ENCODE assay signal across 8 mouse cellular contexts in genomic region chr10:34418204-34418756, GRCm38 (mm10). TPM values are rescaled to one million over a fixed set of nuclear protein-coding genes. Genes with fewer than 3 reads are reported as not detected.
A peak's percentile ranks its signal among the peaks of the same experiment; 100 is the strongest.
DNase-seq lines count a peak whose midpoint lies in the region; ATAC-seq and TF ChIP-seq lines count a peak whose summit lies in the region.

Nt5dc1 (minus strand) TSS chr10:34418552.

- ATAC-seq in forebrain, embryonic 15.5 days (replicated peaks), result peak; percentile 98
- ATAC-seq in neutrophil, adult 5-6 weeks (ENCODE audit: extremely low read depth, insufficient number of reproducible peaks, low FRiP score, poor library complexity, severe bottlenecking), result peak; percentile 91

- H3K4me3 ChIP-seq in ES-E14 (ENCODE audit: insufficient read depth in 1 of 2, low read depth in 1 of 2, low read length in 2 of 2, poor library complexity in 1 of 2, severe bottlenecking in 1 of 2), result peak within 1 kb of the TSS; percentile 85 to 98
- H3K4me3 ChIP-seq in forebrain, embryonic 15.5 days, result peak within 1 kb of the TSS; percentile 67
- peak within 1 kb of the TSS; percentile 68 for H3K4me3 ChIP-seq in lung, adult 2 months (replicated peaks; ENCODE audit: extremely low read depth, low read depth, low read length)

- H3K36me3 ChIP-seq in ES-E14 (ENCODE audit: control insufficient read depth, insufficient read depth, low read length, poor library complexity, severe bottlenecking), result no peaks in the 10 kb centered on the region
- no peaks in the 10 kb centered on the region for H3K36me3 ChIP-seq in forebrain, embryonic 15.5 days

- WGBS in forebrain, embryonic 15.5 days, result under 1% methylated on average over 49 of the region's 49 CpGs
- under 1% methylated on average over 49 of the region's 49 CpGs for WGBS in lung, adult 2 months

- peak within 1 kb of the TSS; percentile 72; the same call in 1 of the 2 replicates for H3K27ac ChIP-seq in ES-E14 (ENCODE audit: insufficient read depth, low read depth, low read length, poor library complexity, severe bottlenecking)
- 0 out of 2 replicates have a peak within 1 kb of the TSS, but pooled peaks have one; percentile 35 for H3K27ac ChIP-seq in forebrain, embryonic 15.5 days (replicated peaks)

- peak within 1 kb of the TSS; percentile 97 for H3K9ac ChIP-seq in ES-E14 (ENCODE audit: insufficient read depth, low read depth, low read length, poor library complexity, severe bottlenecking)
- peak within 1 kb of the TSS; percentile 69 for H3K9ac ChIP-seq in forebrain, embryonic 15.5 days (replicated peaks)

- peak within 1 kb of the TSS; percentile 68 for H3K4me2 ChIP-seq in forebrain, embryonic 15.5 days (replicated peaks)

- peaks cover 5 to 6% of the 10 kb centered on the region in 2 experiments; a peak in 2 of 4 replicates for H3K4me1 ChIP-seq in ES-E14 (ENCODE audit: control insufficient read depth in 2 of 2, insufficient read depth in 2 of 2, low read length in 2 of 2, poor library complexity in 1 of 2)
- H3K4me1 ChIP-seq in forebrain, embryonic 15.5 days, result peaks cover 2% of the 10 kb centered on the region; the same call in 1 of the 2 replicates
- peaks cover 5% of the 10 kb centered on the region for H3K4me1 ChIP-seq in lung, adult 2 months (ENCODE audit: control insufficient read depth, insufficient read depth, low read length)

- peak; percentile 83; the same call in 1 of the 2 replicates for TF ChIP-seq POLR2A in lung, adult 2 months (IDR thresholded peaks at IDR 0.05; ENCODE audit: borderline replicate concordance, extremely low read depth, low read depth, low read length)

- no peaks in the 10 kb centered on the region for H3K9me3 ChIP-seq in ES-E14 (ENCODE audit: control insufficient read depth, insufficient read depth, low read depth, low read length)
- H3K9me3 ChIP-seq in forebrain, embryonic 15.5 days, result no peaks in the 10 kb centered on the region

- TF ChIP-seq CTCF in lung, adult 2 months (IDR thresholded peaks at IDR 0.05; ENCODE audit: insufficient read depth, low read length), result no peak

- no peaks in the 10 kb centered on the region for H3K27me3 ChIP-seq in forebrain, embryonic 15.5 days

- intact Hi-C loops in heart, postnatal 25 days (cut with DNase I), result loop anchor here (10.0 kb wide), 1 partner anchor 403 kb away; the partner anchor contains the start of gene Rwdd1

- in situ Hi-C loops in ES-E14 (cut with MboI; ENCODE audit: low sequenced_read_pairs in 2 of 2, unreplicated experiment in 2 of 2), result no loop called here

- peak; percentile 91 for DNase-seq in ES-E14 (ENCODE audit: low read depth, low spot score)
- DNase-seq in cerebellum, adult 11-12 months, result peak; percentile 88
- peak; percentile 84 for DNase-seq in heart, postnatal 25 days (ENCODE audit: low spot score)
- peak; percentile 84 to 92 for DNase-seq in layer of hippocampus, adult 18-20 months (ENCODE audit: low spot score in 2 of 2)
- DNase-seq in lung, adult 2 months, result peak; percentile 91
- peak; percentile 89 for DNase-seq in thymus, adult 18-20 months

TF ChIP-seq in ES-E14, 5 proteins besides CTCF, POLR2A, EP300 and RAD21:
- TF ChIP-seq ZC3H11A (IDR thresholded peaks at IDR 0.05; ENCODE audit: borderline replicate concordance, low read depth, low read length) (no peak), CHD2 (IDR thresholded peaks at IDR 0.05; ENCODE audit: low read depth, low read length) (no peak), ZNF384 (IDR thresholded peaks at IDR 0.05; ENCODE audit: low read depth, low read length) (no peak), MAFK (IDR thresholded peaks at IDR 0.05; ENCODE audit: insufficient read depth, low read depth, low read length) (no peak), HCFC1 (IDR thresholded peaks at IDR 0.05; ENCODE audit: borderline replicate concordance, insufficient read depth, low read length) (no peak)

RNA-seq across cellular contexts. Expression of gene Nt5dc1, which starts in this region (rescaled TPM):
- 7.6 and 8.3 TPM in 2 replicates for total RNA-seq in ES-E14 (2012; rRNA removed)
- 1.7 and 2.4 TPM in 2 replicates for polyA plus RNA-seq in forebrain, embryonic 15.5 days (2015; fragmentation: Nextera tagmentation; extraction: Ambion mirVana)
- total RNA-seq in heart, postnatal 25 days (2021), result 10 to 100 TPM; 10.7 to 11.2 TPM
- total RNA-seq in layer of hippocampus, adult 18-20 months (2021), result 1 to 10 TPM; 2.8 to 3.7 TPM
- 6.5 and 6.6 TPM in 2 replicates for polyA plus RNA-seq in lung, adult 2 months (2012; rRNA removed)
- total RNA-seq in neutrophil, adult 5-6 weeks (2017), result 30.7 and 37.7 TPM in 2 replicates

Comparison
In these comparisons a context has a peak if more than half of its experiments do, and no peak if none do; other contexts are left out.
1. Peak in every context shown above with its lines: DNase-seq, ATAC-seq, H3K4me3 ChIP-seq and H3K27ac ChIP-seq.